In genomic region chr2:17287598-17287997, GRCm38 (mm10) we compare ENCODE assay signal across 20 mouse cellular contexts.
A peak's percentile ranks its signal among the peaks of the same experiment; 100 is the strongest.
DNase-seq lines count a peak whose midpoint lies in the region; ATAC-seq and TF ChIP-seq lines count a peak whose summit lies in the region.
"Had no signal": no experiment of that assay in that cellular context is flagged by ENCODE, and none has a peak within 500 bp of the region (broad histone marks: within the 10 kb centered on the region; RNA-seq: fewer than 3 reads in every experiment).

No protein-coding gene starts in this region.

- no peak for TF ChIP-seq POLR2A in liver, adult 2 months (IDR thresholded peaks at IDR 0.05; ENCODE audit: extremely low read depth, insufficient read depth, low read length)

- H3K79me2 ChIP-seq in liver, adult 2 months (ENCODE audit: control insufficient read depth, insufficient read depth, low read length): no peaks in the 10 kb centered on the region

- no peak overlapping the region for H3K9ac ChIP-seq in liver, adult 2 months (ENCODE audit: low read depth, low read length)
- H3K9ac ChIP-seq in lung, embryonic 15.5 days: no peak overlapping the region
- H3K9ac ChIP-seq: liver, embryonic 12.5 days; neural tube, embryonic 12.5 days had no signal

- no peaks in the 10 kb centered on the region for H3K4me1 ChIP-seq in liver, adult 2 months (ENCODE audit: control insufficient read depth, insufficient read depth, low read length)
- no peaks in the 10 kb centered on the region; the same call in 1 of the 2 replicates for H3K4me1 ChIP-seq in lung, embryonic 15.5 days
- H3K4me1 ChIP-seq: forebrain, embryonic 10.5 days; limb, embryonic 10.5 days; liver, embryonic 12.5 days; midbrain, embryonic 10.5 days; neural tube, embryonic 12.5 days had no signal

- H3K27ac ChIP-seq in gastrocnemius, adult 2 months: no peak overlapping the region
- no peak overlapping the region for H3K27ac ChIP-seq in liver, adult 2 months (replicated peaks; ENCODE audit: insufficient read depth, low read depth, low read length)
- H3K27ac ChIP-seq in lung, embryonic 15.5 days: 0 out of 2 replicates have a peak overlapping the region, but pooled peaks have one; percentile 20
- H3K27ac ChIP-seq: forebrain, embryonic 10.5 days; limb, embryonic 10.5 days; liver, embryonic 12.5 days; macrophage; midbrain, embryonic 10.5 days; neural tube, embryonic 12.5 days had no signal

- no peak for TF ChIP-seq CTCF in gastrocnemius, adult 2 months (IDR thresholded peaks at IDR 0.05)
- TF ChIP-seq CTCF in liver, adult 2 months (IDR thresholded peaks at IDR 0.05; ENCODE audit: low read depth, low read length): no peak

- WGBS in liver, adult 2 months: 39% methylated on average over 1 of the region's 1 CpGs
- WGBS in lung, embryonic 15.5 days: 46% methylated on average over 1 of the region's 1 CpGs

- no peak overlapping the region for H3K4me3 ChIP-seq in gastrocnemius, adult 2 months
- H3K4me3 ChIP-seq in liver, adult 2 months (ENCODE audit: insufficient read depth, low read depth, low read length): no peak overlapping the region
- H3K4me3 ChIP-seq in lung, embryonic 15.5 days: no peak overlapping the region
- H3K4me3 ChIP-seq: forebrain, embryonic 10.5 days; limb, embryonic 10.5 days; liver, embryonic 12.5 days; midbrain, embryonic 10.5 days; neural tube, embryonic 12.5 days had no signal

- peak; percentile 94 for ATAC-seq in lung, embryonic 15.5 days (ENCODE audit: borderline replicate concordance, extremely low read depth, low FRiP score, low TSS enrichment)
- ATAC-seq: hindbrain, embryonic 16.5 days; intestine, embryonic 16.5 days; liver, embryonic 12.5 days had no signal

- DNase-seq in gastrocnemius, adult 2 months: peak; percentile 19
- DNase-seq in gastrocnemius, postnatal 4 days (ENCODE audit: low spot score in 2 of 2): no peak
- DNase-seq in liver, adult 2 months (ENCODE audit: extremely low read depth, low read depth, low spot score): peak; percentile 81
- no peak for DNase-seq in liver
- peak; percentile 12 to 56 for DNase-seq in lung, postnatal 4 days
- no peak for DNase-seq in right cerebral cortex, postnatal 4 days
- DNase-seq in cerebellum, adult 9-11 months: no peak
- DNase-seq: adrenal gland, postnatal 14 days; cerebellum, adult 11-12 months; cerebellum, postnatal 25 days; thymus, postnatal 36 days had no signal

- no peaks in the 10 kb centered on the region for H3K36me3 ChIP-seq in liver, adult 2 months (ENCODE audit: control insufficient read depth, insufficient read depth, low read length)
- H3K36me3 ChIP-seq in lung, embryonic 15.5 days: no peaks in the 10 kb centered on the region
- H3K36me3 ChIP-seq: forebrain, embryonic 10.5 days; limb, embryonic 10.5 days; liver, embryonic 12.5 days; midbrain, embryonic 10.5 days; neural tube, embryonic 12.5 days had no signal

- intact Hi-C loops in gastrocnemius, adult 2 months (cut with DNase I): no loop called here

- H3K9me3 ChIP-seq in lung, embryonic 15.5 days: no peaks in the 10 kb centered on the region
- H3K9me3 ChIP-seq: forebrain, embryonic 10.5 days; limb, embryonic 10.5 days; liver, embryonic 12.5 days; midbrain, embryonic 10.5 days; neural tube, embryonic 12.5 days had no signal

- H3K27me3 ChIP-seq in liver, adult 2 months (ENCODE audit: control insufficient read depth, insufficient read depth, low read length): no peaks in the 10 kb centered on the region
- no peaks in the 10 kb centered on the region for H3K27me3 ChIP-seq in lung, embryonic 15.5 days
- H3K27me3 ChIP-seq: liver, embryonic 12.5 days; neural tube, embryonic 12.5 days had no signal

- H3K4me2 ChIP-seq in lung, embryonic 15.5 days: no peak overlapping the region
- H3K4me2 ChIP-seq: liver, embryonic 12.5 days; neural tube, embryonic 12.5 days had no signal

Comparison
In these comparisons a context has a peak if more than half of its experiments do, and no peak if none do; other contexts are left out.
1. DNase-seq: peak in gastrocnemius, adult 2 months (single experiment), liver, adult 2 months (single experiment) and lung, postnatal 4 days (2 of 2); none in gastrocnemius, postnatal 4 days (0 of 2), liver (single experiment), right cerebral cortex, postnatal 4 days (single experiment) and cerebellum, adult 9-11 months (single experiment).